Mouse (Mus musculus) cerebellum, adult 2 months (tissue): Measurements from ENCODE around the gene Marveld3.

Experiments used
- CTCF ChIP-seq: fragments of 200-500 bp; IDR thresholded peaks from 2 replicates; pipeline ENCODE4 v1.5.1; 2011; ENCODE audit warnings: low read depth, mild to moderate bottlenecking, control low read depth, low read length, moderate library complexity, borderline replicate concordance; ENCODE audit not compliant: insufficient read depth
- POLR2A ChIP-seq: fragments of 200-500 bp; IDR thresholded peaks from 2 replicates; pipeline ENCODE4 v1.6.1; 2011; ENCODE audit warnings: low read length, control low read depth, borderline replicate concordance; ENCODE audit not compliant: insufficient read depth

DNA sequence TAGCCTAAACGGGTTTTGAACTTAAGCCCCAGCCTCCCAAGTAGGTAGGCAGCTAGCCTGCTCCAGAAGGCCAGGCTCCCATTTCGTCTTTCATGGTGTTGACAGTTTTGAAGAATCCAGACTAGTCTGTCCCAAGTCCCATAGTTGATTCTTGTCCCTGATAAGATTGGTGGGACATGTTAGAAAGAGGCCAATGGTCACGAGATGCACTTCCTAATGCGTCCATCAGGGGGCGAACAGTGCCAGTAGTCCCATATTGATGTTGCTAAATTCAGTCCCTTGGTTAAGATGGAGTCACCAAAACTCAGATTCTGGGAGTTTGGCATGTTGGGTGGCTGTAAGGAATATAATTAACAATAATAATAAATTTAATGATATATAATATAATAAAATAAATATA, 48.9 kb upstream of the Marveld3 start:
- TF ChIP-seq POLR2A (no peak), CTCF (peak; percentile 74)
